Mouse (Mus musculus): ENCODE results near the gene Fgd3. TPM values are rescaled to one million over a fixed set of nuclear protein-coding genes. Genes with fewer than 3 reads are reported as not detected.

Fgd3 gene
- total RNA-seq (2021), result under 1 TPM; 0.54 to 0.97 TPM
- long read RNA-seq, experiment 1, result 0 reads
- long read RNA-seq, experiment 2, partial matches to known transcripts, result 0 of 1 reads
- long read RNA-seq, experiment 2, other reads (novel, unspliced or antisense), result 1 of 1 reads

DNA sequence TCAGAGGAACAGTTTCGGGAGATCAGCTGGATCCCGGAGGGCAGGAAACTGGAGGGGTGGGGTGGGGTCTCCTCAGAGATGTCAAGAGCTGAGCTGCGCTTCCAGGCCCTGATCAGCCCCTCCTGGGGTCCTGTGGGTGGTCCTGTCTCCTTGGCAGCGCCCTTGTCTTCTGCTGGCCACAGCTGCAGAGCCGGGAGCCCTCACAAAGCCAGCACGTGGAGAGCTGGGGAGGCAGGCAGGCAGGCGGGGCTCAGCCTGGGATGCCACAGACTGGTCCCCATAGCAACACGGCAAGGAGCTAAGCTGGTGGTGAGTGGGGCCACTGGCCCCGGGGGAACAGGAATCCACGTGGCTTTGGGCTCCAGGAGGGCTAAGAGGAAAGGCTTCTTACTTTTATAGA is at the start of gene Fgd3:
Gene Fgd3 (minus strand): TSS at position 272 of the 400 bp plus-strand sequence.
- DNase-seq, result no peak

DNA sequence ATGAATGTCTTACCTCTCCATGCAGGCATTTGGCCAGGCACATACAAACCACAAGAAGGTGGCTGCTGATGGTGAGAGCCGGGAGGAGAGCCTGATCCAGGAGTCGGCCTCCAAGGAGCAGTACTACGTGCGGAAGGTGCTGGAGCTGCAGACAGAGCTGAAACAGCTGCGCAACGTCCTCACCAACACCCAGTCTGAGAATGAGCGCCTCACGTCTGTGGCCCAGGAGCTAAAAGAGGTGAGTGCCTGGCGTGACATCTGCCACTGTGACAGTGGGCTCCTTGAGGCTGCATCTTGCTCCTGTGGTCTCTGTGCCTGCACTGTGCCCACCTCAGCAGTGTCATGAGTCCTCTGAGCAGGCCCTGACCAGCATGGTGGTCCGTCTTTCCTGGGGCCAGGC is 49.3 kb upstream of the Fgd3 start:
- DNase-seq, result no peak

DNA sequence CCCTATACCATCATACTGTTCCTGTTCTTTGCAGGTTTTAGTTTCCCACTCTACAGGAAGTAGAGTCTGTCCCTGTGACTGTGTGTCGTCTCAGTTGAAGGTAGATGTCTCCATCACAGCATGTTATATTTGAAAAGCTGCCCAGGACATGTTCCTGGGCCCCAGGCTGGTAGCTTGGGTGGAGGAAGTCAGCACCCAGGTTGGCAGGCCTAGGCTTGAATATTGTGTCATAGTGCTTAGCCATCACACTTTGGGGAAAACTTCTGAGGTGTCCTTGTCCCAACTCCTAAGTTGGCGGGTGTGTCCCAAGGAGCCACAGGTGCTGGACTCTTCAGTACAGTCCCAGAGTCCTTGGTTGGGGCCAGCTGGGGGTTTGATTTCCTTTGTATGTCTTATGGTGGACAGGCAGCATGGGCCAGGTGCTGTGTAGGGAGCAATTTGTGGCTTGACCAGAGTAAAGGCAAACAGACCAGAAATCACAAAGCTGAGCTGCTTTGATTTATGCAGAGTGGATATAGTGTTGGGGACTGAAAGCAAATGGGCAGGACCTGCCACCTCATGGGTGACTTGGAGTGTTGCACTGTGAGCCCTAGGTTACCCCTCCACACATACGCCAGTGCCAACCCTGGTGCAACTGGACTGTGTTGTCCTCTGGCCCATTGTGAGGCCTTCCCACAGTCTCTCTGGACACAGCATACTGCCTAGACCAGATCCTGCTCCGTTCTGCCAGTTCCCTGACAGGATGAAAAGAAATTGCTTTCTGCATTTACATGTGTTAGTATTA is 47.7 kb upstream of the Fgd3 start:
- no peak for DNase-seq

DNA sequence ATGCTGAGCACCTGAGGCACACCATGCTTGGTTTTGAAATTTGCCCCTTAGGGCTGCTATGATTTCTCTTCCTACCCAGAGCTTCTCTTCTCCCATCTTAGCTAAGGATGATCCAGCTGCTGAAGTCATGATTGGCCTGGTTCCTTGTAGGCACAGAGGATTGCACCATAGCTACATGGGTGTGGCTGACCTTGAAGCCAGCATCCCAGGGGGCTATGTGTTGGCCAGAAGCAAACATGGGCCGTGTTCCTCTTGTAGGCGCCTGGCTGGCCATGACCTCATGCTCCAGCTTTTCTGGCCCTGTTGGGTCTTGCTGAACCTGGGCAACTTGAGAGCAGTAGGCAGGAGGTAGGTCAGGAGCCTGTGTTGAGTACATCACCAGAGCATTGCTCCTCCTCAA is 44.6 kb upstream of the Fgd3 start:
- DNase-seq, result peak; percentile 81

DNA sequence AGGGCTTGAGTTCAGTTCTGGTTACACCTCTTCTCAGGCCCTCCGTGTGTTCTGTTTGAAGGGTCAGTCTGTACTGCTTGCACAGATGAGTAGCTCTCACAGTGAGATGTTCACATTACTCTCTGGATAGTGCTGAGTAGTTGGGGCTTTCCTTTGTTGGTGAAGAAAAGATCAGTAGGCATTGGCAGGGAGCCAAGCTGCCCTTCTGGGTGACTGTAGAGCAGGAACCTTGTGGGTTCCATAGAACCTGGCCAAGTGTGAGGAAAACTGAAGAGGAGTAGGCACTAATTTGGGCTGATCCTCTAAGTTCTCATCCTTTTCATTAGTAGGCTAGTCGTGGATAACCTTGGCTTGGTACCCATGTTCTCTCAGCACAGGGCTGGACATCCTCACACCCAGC is 42.7 kb upstream of the Fgd3 start:
- DNase-seq, result no peak

DNA sequence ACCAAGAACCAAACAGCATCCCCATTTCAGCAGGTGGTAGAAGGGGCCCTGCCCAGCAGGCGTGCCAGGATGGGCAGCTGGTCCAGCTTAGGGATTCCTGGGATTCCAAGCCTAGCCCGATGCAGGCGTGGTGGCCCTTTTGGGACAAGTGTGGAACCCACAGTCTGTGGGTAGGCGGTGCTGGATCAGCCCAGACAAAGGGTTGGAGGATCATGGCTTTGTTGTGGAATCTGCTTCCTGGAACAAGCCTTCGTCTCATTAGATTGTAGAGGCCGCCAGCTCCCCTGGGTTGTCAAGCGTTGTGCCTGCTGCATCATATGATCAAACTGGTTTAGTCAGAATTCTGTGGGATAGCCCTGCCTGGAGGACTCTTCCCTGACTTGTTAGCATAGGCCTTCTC is 42.3 kb upstream of the Fgd3 start:
- no peak for DNase-seq

DNA sequence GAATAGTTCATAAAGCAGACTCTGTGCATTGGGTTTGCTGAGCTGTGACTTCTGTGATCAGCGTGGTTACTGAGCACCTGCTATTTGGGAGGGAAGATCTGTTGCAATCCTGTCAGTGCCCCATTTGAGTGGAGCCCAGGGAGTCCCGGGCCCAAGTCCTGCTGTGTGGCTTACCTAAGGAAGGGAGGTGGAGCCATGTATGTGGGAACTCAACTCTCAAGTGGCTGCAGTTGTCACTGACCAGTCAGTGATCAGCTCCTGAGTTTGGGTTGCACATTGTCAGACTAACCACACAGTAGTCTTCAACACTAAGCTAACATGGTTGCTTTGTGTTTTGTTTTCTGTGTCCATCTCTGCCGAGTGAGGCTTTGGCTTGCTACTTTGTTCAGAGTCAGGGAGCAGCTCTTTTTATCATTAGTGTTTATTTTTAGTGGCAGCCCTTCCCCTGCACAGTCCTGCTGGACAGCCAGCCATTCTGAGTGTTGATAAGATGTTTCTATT is 40.8 kb upstream of the Fgd3 start:
- DNase-seq, result no peak

DNA sequence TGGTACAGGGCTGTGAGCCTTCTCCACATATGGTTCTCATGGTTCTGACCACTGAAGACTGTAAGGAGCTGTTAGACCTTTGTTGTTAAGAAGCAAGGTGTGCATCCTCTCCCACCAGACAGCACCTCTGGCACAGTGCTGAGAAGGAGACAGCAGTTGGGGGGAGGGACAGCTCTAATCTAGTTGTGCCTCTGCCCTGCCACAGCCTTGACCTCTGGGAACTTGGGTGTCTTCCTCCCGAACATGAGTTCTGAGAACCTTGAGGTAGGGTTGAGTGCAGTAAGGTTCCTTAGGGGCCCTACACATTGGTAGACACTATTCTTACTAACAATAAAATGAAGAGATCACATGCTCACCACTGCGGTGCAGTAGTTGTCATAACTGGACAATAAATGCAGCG is 38.1 kb upstream of the Fgd3 start:
- no peak for DNase-seq

DNA sequence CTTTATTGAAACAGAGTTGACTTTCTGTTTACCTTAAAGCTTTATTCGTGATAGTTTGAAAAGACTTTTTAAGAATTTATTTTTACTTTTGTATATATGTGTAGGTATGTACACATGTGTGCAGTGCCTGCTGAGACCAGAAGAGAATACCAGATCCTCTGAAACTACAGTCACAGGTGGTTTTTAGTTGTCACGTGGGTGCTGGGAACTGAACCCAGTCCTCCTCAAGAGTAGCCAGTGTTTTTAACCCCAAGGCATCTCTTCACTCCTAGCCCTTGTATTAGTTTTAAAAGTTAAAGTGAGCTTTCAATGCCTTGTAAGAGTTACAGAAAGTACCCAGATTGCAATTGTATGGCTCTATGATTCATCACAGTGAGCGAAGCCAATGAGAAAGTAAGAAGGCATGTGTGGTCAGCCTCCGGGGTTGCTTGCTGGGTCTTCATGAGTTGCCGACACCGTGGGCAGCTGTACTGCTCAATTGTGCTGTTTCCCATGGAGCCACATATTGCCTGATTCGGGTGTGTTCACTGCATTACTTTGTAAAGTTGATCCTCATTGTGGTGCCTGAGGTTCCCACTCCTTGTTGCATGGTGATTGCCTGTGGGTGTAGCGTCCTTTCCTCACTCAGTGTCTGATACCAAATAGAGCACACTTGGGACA is 37.4 kb upstream of the Fgd3 start:
- DNase-seq, result no peak

DNA sequence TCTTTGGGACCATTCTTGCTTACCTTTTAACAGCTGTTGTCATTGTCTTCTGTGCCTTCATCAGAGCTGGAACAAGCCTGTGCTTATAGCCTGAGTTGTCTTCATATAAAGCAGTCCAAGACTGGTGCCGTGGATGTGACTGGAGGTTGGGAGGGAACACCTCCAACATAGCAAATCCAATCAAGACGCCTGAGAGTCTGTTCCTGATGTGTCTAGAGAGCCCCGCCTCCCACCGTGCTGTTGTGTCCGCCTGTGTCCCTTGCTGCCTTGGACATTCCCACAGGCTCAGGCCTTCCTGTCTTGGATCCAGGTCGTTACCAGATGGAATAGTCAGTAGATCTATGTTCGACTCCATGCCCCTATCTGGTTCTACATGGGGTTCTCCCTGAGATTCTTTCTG is 36.0 kb upstream of the Fgd3 start:
- DNase-seq, result no peak

DNA sequence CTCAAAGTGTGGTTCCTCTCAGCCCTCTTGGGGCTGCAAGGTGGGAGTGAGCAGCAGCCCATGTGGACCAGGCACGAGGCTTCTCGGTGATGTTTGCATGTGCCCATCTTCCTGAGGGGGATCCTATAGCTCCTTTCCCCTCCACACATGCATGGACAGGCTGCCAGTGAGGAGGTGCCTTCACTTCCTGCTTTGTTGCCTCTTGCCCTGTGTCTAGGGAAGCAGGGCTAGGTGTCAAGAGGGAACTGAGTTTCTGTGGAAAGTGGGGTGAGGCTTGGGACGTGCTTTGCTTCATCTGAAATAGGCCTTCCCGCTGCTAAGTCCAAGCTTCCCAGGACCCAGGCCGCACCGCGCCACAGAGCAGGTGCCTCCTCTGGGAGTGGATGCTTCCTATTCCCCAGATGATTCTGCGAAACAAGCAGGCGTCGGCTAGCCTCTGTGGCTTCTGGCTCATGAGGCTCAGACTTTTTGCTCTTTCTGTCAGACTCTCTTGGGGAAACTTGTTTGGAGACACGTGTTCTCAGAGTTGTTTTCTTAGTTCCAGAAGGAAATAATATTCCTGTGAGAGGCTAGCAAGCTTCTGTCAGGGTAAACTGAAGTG is 35.5 kb upstream of the Fgd3 start:
- no peak for DNase-seq

DNA sequence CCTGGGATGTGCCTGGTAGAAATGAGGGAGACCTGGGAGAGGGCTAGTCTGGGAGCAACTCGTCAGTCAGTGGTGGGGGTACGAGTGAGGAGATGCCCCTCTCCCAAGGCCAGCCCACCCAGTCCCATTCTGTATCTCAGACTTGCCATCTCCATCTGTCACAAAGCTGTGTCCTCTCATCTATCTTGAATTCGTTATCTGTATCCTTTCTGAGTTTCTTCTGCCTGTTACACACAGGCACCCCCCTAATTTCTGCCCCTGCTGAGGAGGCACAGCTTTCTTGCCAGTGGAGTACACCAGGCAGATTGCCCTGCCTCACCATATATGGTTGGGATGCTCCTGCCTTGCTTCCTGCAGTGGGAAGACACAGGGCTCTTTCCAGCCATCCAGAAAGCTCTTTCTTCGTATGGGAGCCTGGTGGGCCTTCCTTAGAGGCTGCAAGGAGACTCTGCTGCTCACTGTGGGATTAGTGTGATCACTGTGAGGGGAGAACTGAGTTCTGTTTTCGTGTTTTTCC is 33.9 kb upstream of the Fgd3 start:
- DNase-seq, result no peak

DNA sequence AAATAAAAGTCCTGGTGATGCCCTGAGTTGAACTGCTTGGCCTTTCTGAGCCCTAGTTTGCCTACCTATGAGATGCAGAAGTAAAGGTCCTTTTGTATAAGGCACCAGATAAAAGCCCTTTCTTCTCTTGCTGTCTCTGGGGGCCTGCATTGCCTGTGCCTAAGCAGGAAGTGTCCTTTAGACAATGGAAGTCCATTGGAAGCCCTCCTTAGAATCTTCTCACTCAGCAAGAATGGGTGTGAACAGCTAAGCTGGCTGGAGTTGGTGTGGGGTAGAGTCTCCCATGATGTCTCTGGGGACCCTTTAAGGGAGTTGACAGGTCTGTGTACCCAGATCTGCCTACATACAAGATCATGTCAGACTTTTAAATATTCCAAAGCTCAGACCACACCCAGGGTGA is 33.3 kb upstream of the Fgd3 start:
- DNase-seq, result no peak

DNA sequence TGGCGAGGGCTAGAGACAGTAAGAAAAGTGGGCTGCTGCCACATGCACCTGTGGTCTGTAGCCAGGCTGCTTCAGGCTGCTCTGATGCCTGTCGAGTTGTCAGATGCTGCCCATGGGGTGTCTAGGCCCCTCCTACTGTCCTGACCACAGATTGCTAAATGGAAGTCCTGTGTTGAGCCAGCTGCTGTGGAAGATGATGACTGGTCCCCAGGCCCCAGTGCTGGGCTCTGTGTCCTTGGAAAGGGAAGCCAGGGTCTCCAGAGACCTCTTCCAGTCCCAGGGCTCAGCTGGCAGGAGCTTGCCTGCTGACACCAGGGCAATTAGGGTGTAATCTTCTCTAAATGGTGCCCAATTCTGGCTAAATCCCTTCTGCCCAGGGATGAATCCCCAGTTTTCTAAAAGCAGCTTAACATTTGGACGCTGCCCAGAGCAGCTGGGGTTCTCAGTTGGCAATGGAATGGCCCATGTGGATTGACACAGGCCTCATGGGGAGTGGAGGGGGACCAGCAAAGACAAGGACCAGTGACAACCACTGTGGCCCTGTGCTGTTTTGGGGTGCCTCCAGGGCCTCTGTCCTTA is 32.6 kb upstream of the Fgd3 start:
- DNase-seq, result peak; percentile 75

DNA sequence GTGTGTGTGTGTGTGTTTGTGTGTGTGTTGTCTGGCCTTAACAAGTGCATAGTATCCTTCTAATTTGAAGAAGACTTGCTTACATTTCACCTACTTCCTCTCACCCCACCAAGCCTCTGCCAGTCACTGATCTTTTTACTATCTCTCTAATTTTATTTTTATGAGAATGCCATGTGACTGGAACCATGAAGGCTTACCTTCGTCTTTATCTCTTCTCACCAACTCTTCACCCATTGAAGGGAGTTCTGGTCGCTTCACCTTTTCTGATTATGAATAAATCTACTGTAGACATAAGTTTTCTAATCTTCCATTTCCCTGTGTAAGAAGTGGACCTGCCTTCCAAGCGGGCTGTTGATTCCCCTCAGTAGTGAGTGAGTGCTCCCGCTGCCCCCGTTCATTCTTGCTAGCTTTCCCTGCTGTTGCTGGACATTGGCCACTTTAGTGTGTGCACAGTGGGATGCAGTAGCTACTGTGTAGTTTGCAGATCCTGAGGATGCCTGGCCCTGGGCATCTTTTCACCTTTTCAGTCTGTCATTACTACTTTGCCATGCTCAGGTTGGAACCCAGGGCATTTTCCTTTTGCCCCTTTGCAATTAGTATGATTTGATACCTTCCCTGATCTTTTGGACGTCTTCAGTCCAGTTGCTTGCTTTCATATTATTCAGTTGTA is 29.9 kb upstream of the Fgd3 start:
- DNase-seq, result no peak

DNA sequence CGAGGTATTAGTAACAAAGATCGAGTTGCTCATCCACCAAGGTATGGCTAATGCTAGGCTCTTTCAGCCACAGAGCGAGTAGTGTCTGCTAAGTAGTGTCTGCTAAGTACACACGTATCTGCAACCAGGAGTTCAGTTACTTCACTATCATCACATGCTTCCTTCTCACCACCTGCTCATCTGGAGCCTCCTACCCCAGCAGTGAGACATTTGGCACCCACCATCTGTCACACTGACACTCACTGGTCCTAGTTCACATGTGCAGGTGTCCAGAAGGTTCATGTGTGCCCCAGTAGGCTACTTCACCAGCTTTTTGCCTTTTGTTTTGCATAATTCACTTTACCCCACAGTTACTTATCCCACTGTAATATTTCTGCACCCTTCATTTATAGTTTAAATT is 29.2 kb upstream of the Fgd3 start:
- no peak for DNase-seq

DNA sequence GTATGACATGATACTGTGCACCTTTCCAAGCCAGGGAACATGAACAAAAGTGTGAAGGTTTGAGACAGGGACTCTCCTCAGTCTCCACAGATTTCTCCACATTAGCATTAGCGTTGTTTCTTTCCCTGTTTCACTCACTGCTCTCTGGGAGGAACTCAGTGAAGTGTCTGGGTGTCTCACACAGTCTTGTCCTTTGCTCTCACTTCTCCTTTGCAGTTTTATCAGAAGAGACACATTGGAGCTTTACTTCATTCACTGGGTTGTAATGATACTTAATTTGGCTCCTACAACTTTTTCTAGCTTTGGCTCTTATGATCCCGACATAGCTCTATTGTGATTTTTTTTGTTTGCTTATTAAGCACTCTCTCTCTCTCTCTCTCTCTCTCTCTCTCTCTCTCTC is 28.4 kb upstream of the Fgd3 start:
- DNase-seq, result no peak

DNA sequence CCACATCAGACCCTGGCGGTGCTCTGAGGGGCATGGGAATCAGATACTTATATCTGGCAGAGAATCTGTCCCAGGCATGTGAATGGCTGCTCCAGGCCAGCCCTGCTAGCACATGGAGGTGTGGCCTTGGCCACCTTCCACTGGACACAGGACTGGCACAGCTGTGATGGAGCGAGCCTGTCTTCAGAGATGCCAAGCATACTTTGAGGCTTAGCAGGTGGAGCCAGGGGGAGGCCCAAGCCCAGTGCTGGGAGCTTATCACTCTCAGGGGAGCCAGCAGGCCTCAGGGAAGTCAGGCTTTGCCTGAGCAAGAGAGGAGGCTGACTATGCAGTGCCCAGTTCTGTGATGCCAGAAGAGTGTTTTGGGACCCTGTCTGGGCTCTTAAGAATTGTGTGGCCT is 25.4 kb upstream of the Fgd3 start:
- peak; percentile 78 for DNase-seq

DNA sequence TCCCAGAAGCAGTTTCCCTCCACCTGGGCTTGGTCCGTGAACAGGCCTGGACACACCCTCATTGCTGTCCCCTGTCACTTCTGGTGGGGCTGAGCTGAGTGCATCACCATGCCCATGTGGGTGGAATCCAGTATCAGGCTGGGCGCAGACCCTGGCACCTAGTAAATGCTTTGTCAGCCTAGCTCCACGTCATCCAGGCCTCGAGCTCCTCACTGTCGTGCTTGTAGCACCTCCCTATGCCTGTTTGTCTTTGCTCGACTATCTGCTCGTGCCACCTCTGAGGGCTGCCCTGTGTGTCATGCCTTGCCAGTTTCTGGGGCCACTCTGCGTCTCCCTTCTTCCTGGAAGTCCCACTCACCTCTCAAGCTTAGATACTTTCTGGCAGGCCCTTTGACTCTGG is 24.5 kb upstream of the Fgd3 start:
- no peak for DNase-seq

DNA sequence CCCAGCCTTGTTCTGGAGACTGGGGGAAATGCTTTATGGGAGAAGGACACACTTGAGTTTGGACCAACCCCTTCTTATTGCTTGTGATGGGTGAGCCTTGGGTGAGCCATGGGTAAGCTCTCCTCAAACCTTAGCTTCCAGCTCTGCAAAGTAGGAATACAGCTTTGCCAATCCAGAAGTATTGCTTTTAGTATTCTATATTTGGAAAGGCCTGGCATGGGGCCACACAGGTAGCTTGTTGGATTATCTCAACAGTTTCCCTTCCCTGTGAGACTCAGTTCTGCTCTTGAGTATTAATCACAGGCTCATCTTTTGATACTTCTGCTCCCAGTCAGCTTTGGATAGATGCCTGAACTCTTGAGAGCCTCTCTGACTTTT is 22.6 kb upstream of the Fgd3 start:
- no peak for DNase-seq

DNA sequence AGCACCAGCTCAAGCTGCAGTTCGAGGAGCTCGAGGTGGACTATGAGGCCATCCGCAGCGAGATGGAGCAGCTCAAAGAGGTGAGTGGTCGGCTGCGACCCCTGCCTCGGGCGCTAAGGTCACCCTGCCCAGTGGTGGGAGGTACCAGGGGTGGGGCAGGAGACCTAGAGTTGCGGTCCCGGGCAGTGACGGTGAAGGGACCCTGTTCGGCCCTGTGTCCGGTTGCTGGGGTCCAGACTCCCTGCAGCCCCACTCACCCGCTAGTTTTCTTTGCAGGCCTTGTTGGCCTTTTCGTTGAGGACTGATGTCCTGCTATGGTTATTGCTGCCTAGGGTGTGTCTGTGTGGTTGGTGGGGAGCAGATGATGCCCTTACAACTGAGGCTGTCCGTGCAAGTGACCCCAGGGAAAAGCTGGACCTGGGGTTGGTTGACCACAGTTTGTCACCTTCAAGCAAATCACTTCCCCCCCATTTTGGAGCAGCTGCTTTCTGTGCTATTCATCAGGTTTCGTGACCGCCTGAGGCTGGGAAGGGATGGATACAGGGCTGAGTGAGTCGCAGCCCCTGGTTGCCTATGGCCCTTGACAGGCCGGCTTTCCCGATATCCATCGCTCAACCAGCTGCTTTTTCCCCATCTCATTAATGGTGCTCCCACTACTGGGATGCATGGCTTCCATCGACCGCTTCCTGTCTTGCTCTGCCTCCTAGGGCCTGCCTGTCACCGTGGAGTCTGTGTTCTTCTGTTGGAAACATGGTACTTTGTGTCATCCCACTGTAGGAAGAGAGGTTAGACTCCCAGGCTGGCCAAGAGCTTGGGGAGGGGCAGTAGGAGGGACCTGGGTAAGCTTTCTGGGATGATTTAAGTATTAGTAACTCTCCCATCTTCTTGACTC is 22.0 kb upstream of the Fgd3 start:
- no peak for DNase-seq
